Mouse (Mus musculus) brain, embryonic 14.5 days (tissue): ENCODE results near the gene Kdr.

Experiments
- CTCF ChIP-seq: fragments of 200-500 bp; IDR thresholded peaks from 2 replicates; pipeline ENCODE4 v1.5.1; 2012; ENCODE audit warnings: inconsistent platforms, mild to moderate bottlenecking, moderate library complexity, borderline replicate concordance; ENCODE audit not compliant: insufficient read depth, insufficient read length; ENCODE audit errors: extremely low read depth
- POLR2A ChIP-seq: fragments of 200-500 bp; IDR thresholded peaks from 2 replicates; pipeline ENCODE4 v1.6.1; 2012; ENCODE audit warnings: mild to moderate bottlenecking, inconsistent platforms, borderline replicate concordance; ENCODE audit not compliant: poor library complexity, insufficient read depth, insufficient read length, severe bottlenecking; ENCODE audit errors: extremely low read depth

DNA sequence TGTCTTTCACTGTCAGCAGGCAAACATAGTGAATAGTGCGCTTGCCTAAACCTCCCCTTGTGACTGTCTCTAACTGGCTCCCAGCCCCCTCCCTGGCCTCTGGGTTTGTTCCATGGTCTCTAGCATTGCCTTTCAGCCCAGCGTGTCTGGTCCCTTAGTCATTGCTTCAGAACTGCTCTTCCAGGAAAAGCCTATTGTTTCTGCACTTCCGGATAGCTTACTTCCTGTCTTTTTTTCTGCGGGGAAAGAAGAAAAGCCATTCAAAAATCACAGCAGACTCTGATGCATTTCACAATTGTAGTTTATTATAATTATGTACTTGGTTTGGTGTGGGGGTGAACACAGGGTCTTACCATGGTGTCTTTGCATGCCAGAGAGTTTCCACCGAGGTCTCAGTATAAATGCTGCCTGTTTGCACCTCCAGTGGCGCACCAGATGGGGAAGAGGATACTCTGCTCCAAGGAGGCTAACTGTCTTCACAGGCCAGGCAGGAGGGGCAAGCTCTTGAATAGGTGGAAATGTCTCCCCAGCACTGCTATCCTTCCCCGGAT is 35.7 kb upstream of the Kdr start:
- TF ChIP-seq CTCF: no peak
- no peak for TF ChIP-seq POLR2A
